Mouse (Mus musculus) kidney, embryonic 14.5 days (tissue): ENCODE measurements around the gene Phkg2. TPM values are rescaled to one million over a fixed set of nuclear protein-coding genes. Genes with fewer than 3 reads are reported as not detected.
"Not testable (repeated sequence)": the region's sequence is repeated elsewhere in the genome, so short reads cannot be mapped to it uniquely, and the experiment has no call there.

Experiments used
- ATAC-seq: fragments of 200-750 bp; cut with Nextera tagmentation; 2 replicates; pipeline ENCODE4 v1.8.0; 2017; ENCODE audit warnings: moderate number of reproducible peaks, mild to moderate bottlenecking, moderate TSS enrichment, moderate library complexity; ENCODE audit not compliant: low FRiP score, low TSS enrichment
- H3K27ac ChIP-seq: fragments of 300-500 bp; sonication (generic); 2 replicates; pipeline ENCODE4 v1.5.1; 2014; ENCODE audit warnings: low read depth, mild to moderate bottlenecking, low read length, moderate library complexity, mixed read lengths
- H3K27me3 ChIP-seq: fragments of 300-500 bp; sonication (generic); 2 replicates; pipeline ENCODE4 v1.6.1; 2014; ENCODE audit warnings: mild to moderate bottlenecking, low read length; ENCODE audit not compliant: control insufficient read depth, insufficient read depth
- H3K36me3 ChIP-seq: fragments of 300-500 bp; sonication (generic); 2 replicates; pipeline ENCODE4 v1.6.1; 2014; ENCODE audit warnings: low read length, mixed read lengths; ENCODE audit not compliant: control insufficient read depth, insufficient read depth
- H3K4me1 ChIP-seq: fragments of 300-500 bp; sonication (generic); 2 replicates; pipeline ENCODE4 v1.6.1; 2014; ENCODE audit warnings: low read length, mixed read lengths; ENCODE audit not compliant: control insufficient read depth, insufficient read depth
- H3K4me2 ChIP-seq: fragments of 300-500 bp; sonication (generic); replicated peaks from 2 replicates; pipeline ENCODE4 v1.6.1; 2014; ENCODE audit warnings: low read depth, mild to moderate bottlenecking, low read length
- H3K4me3 ChIP-seq: fragments of 300-500 bp; sonication (generic); 2 replicates; pipeline ENCODE4 v1.5.1; 2014; ENCODE audit warnings: mild to moderate bottlenecking, low read length
- H3K9ac ChIP-seq: fragments of 300-500 bp; sonication (generic); 2 replicates; pipeline ENCODE4 v1.6.1; 2014; ENCODE audit warnings: low read depth, mild to moderate bottlenecking, low read length, moderate library complexity
- H3K9me3 ChIP-seq: fragments of 300-500 bp; sonication (generic); 2 replicates; pipeline ENCODE4 v1.6.1; 2016; ENCODE audit warnings: low read length; ENCODE audit not compliant: control insufficient read depth
- WGBS: fragments of 180-500 bp; shearing (Covaris S2); extraction: QIAGEN DNeasy Blood & Tissue Kit; methylation state at CpG from one replicate; pipeline ENCODE4 v1.1.7; 2014; 5-methylcytosine and 5-hydroxymethylcytosine counted together
- polyA plus RNA-seq: library from polyadenylated mRNA; unstranded; fragments of >200 nt; fragmentation: Nextera tagmentation; extraction: Ambion mirVana; gene quantifications from 2 replicates; pipeline ENCODE4 v1.2.1, GENCODE M21; 2014

Gene Phkg2
- polyA plus RNA-seq, 1 experiment from 2014 or later = 37.8 TPM

- Histone ChIP-seq H3K9me3 (0 out of 2 replicates have a peak, but pooled peaks cover 2% of the 10 kb centered on the region), H3K27me3 (no peaks in the 10 kb centered on the region), H3K4me3 (peak overlapping the region; percentile 99; the same call in 1 of the 2 replicates), H3K9ac (peak overlapping the region; percentile 98; the same call in 1 of the 2 replicates), H3K4me2 (peak overlapping the region; percentile 81; the same call in 1 of the 2 replicates), H3K36me3 (peaks cover 42% of the 10 kb centered on the region), H3K27ac (no peak overlapping the region), H3K4me1 (peaks cover 14% of the 10 kb centered on the region)
- ATAC-seq = no peak
- 77% methylated on average over 8 of the region's 8 CpGs for WGBS
Measured at GRCm38 (mm10) chr7:127613501-127613900, 40.4 kb downstream of the Phkg2 start.

GRCm38 (mm10) chr7:127614091-127614490 is 41.0 kb downstream of the Phkg2 start:
- Histone ChIP-seq H3K9ac (peak overlapping the region; percentile 98), H3K4me2 (peak overlapping the region; percentile 81), H3K27ac (no peak overlapping the region), H3K4me1 (peaks cover 14% of the 10 kb centered on the region), H3K4me3 (peak overlapping the region; percentile 99), H3K27me3 (no peaks in the 10 kb centered on the region), H3K36me3 (peaks cover 36% of the 10 kb centered on the region), H3K9me3 (0 out of 2 replicates have a peak, but pooled peaks cover 2% of the 10 kb centered on the region)
- no peak for ATAC-seq
- WGBS = 24% methylated on average over 8 of the region's 8 CpGs

- Histone ChIP-seq H3K9ac (peak overlapping the region; percentile 98), H3K4me2 (peak overlapping the region; percentile 81), H3K36me3 (peaks cover 32% of the 10 kb centered on the region), H3K4me1 (peaks cover 14% of the 10 kb centered on the region), H3K27me3 (no peaks in the 10 kb centered on the region), H3K27ac (peak overlapping the region; percentile 90), H3K9me3 (0 out of 2 replicates have a peak, but pooled peaks cover 2% of the 10 kb centered on the region), H3K4me3 (peak overlapping the region; percentile 99)
- WGBS = under 1% methylated on average over 26 of the region's 44 CpGs
- ATAC-seq = peak; percentile 45
Measured at GRCm38 (mm10) chr7:127614511-127614890, 41.4 kb downstream of the Phkg2 start.

DNA sequence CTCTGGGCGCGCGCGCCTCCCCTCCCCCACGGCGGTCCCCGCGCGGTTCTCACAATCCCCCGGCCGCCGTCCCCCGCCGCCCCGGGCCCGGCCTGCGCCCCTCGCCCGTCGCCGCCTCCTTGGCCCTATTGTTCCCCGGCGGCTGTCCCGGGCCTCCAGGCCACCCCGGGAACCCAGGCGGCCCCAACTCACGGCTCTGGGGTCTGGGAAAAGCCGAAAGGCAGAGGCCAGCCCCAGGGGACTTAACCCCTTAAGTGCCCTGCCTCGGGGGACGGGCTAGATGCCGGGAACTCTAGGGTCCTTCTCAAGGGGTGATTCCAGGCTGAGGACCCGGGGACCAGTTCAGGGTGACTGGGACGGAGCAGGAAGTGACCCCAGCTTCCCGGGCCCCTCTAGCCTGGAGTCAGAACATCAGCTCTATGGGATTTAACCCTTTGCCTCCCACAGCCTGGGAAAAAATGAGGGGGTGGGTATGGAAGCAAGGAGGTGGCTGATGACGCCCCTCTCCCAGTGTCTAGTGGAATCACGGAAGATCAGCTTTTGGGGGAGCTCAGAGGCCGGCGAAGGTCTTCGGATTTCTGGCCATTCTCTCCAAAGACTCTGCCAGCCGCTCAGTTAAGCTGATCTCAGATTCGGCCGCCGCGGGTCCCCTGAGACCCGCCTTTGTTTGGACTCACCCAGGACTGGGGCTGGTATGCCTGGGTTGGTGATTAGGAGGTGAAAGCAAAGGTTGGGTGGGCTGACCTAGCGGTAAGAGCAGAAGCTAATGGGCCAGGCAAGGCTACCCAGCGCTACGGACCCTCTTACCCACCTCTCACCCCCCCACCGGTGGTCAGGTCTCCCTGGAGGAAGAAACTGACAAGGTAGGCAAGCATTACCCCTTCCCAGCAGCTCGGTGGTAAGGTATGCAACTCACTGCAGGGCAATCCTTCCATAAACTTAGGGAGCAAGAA is 42.0 kb downstream of the Phkg2 start, which contains the start of gene Zfp629:
Gene Zfp629 (minus strand): TSS at position 907 of the 953 bp plus-strand sequence.
- Histone ChIP-seq H3K27ac (peak within 1 kb of the TSS; percentile 90), H3K9me3 (0 out of 2 replicates have a peak, but pooled peaks cover 2% of the 10 kb centered on the region), H3K4me3 (peak within 1 kb of the TSS; percentile 99), H3K4me2 (peak within 1 kb of the TSS; percentile 81), H3K36me3 (peaks cover 26% of the 10 kb centered on the region), H3K27me3 (no peaks in the 10 kb centered on the region), H3K4me1 (peaks cover 14% of the 10 kb centered on the region), H3K9ac (peak within 1 kb of the TSS; percentile 98)
- WGBS = under 1% methylated on average over 43 of the region's 50 CpGs
- peak; percentile 93 for ATAC-seq

- Histone ChIP-seq H3K4me1 (peaks cover 14% of the 10 kb centered on the region), H3K4me2 (peak overlapping the region; percentile 81; the same call in 1 of the 2 replicates), H3K4me3 (no peak overlapping the region), H3K36me3 (peaks cover 14% of the 10 kb centered on the region), H3K27me3 (no peaks in the 10 kb centered on the region), H3K27ac (no peak overlapping the region), H3K9me3 (0 out of 2 replicates have a peak, but pooled peaks cover 2% of the 10 kb centered on the region), H3K9ac (no peak overlapping the region)
- WGBS = 67% methylated on average over 1 of the region's 1 CpGs
- no peak for ATAC-seq
Measured at GRCm38 (mm10) chr7:127616336-127616735, 43.2 kb downstream of the Phkg2 start.

DNA sequence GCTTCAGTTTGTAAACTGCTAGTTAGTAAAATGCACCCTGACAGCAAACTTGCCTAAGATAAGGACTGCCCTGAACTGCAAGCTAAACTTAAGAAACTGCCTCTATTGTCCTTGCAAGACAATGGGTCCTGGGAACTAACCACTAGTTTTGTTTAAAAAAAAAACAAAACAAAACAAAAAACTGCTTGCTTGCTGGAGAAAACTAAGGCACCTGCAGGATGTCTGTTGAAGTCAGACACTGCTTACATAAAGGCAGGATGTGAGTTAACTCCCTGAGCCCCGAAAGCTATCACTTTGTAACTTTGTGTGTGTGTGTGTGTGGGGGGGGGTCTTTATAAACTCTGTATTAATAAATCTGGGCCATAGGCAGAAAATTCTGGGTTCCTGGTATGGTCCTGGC is 43.7 kb downstream of the Phkg2 start:
- Histone ChIP-seq H3K36me3 (peaks cover 9% of the 10 kb centered on the region), H3K4me1 (peaks cover 14% of the 10 kb centered on the region), H3K4me2 (no peak overlapping the region), H3K27ac (no peak overlapping the region), H3K9me3 (0 out of 2 replicates have a peak, but pooled peaks cover 2% of the 10 kb centered on the region), H3K4me3 (no peak overlapping the region), H3K27me3 (no peaks in the 10 kb centered on the region), H3K9ac (no peak overlapping the region)
- ATAC-seq = no peak
- WGBS = 90% methylated on average over 1 of the region's 1 CpGs

DNA sequence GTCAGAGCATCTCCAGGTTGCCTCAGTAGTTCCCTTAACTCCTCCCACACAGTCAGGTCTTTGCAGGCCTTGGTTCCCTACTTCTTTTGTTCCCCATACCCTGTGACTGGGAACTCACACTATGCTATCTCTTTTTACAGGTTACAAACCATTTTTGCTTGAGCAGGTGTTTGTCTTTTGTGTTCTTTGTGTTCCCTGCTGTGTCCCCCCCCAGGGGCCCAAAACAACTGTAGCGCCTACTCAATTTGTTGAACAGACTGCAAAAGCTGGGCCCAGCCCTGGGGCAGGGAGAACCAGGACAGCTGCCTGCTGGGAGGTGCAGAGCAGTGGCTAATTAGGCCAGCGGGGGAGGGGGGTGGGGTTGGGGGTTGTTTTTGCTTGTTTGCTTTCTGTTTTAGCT is 44.8 kb downstream of the Phkg2 start:
- Histone ChIP-seq H3K4me3 (no peak overlapping the region), H3K27ac (no peak overlapping the region), H3K4me1 (peaks cover 14% of the 10 kb centered on the region), H3K36me3 (no peaks in the 10 kb centered on the region), H3K9ac (no peak overlapping the region), H3K27me3 (no peaks in the 10 kb centered on the region), H3K4me2 (no peak overlapping the region), H3K9me3 (0 out of 2 replicates have a peak, but pooled peaks cover 2% of the 10 kb centered on the region)
- no peak for ATAC-seq
- WGBS = 64% methylated on average over 2 of the region's 2 CpGs

DNA sequence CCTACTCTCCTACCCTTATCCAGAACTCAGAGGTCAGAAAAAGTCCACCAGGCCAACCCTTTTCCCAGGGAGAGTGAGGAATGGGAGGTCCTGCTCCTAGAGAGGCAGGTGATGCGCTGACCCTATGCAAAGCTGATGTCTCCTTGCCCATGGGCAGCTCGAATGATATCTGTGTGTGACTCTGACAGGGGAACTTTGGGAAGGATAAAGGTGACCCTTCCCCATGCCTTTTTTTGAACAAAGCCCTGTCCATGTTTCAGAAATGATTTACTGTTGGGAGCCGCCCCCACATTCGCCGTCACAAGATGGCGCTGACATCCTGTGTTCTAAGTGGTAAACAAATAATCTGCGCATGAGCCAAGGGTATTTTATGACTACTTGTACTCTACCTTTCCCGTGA is 45.3 kb downstream of the Phkg2 start:
- peaks cover 12% of the 10 kb centered on the region for H3K4me1 ChIP-seq
- not testable (repeated sequence) for H3K9me3 ChIP-seq, H3K9ac ChIP-seq, H3K4me3 ChIP-seq, H3K4me2 ChIP-seq, ATAC-seq, H3K36me3 ChIP-seq, H3K27ac ChIP-seq, H3K27me3 ChIP-seq
- 85% methylated on average over 6 of the region's 8 CpGs for WGBS

DNA sequence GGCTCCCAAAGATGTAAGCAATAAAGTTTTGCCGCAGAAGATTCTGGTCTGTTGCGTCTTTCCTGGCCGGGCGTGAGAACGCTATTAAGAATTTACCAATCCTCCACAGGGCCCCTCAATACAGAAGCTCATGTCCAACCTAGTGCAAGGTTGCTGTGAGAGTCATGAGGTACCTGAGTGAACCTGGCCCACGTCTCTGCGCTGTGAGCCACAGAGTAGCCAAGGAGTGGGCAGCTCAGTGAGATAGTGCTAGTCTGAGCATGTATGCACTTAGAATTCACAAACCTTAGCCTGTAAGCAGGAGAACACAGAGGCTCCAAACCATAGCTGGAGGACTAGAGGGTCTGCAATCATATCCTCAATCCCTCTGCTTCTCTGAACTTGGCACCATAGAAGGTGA is 52.9 kb downstream of the Phkg2 start:
- no peak for ATAC-seq
- 96% methylated on average over 7 of the region's 7 CpGs for WGBS
- H3K36me3 ChIP-seq = no peaks in the 10 kb centered on the region

More for the DNA sequence above, 52.9 kb downstream of the Phkg2 start:
- Histone ChIP-seq H3K4me1 (no peaks in the 10 kb centered on the region), H3K9me3 (no peaks in the 10 kb centered on the region), H3K27me3 (no peaks in the 10 kb centered on the region), H3K4me2 (no peak overlapping the region), H3K9ac (no peak overlapping the region), H3K4me3 (no peak overlapping the region), H3K27ac (no peak overlapping the region)
